Comparison of ENCODE assay signal across 9 mouse cellular contexts in the genomic region with DNA sequence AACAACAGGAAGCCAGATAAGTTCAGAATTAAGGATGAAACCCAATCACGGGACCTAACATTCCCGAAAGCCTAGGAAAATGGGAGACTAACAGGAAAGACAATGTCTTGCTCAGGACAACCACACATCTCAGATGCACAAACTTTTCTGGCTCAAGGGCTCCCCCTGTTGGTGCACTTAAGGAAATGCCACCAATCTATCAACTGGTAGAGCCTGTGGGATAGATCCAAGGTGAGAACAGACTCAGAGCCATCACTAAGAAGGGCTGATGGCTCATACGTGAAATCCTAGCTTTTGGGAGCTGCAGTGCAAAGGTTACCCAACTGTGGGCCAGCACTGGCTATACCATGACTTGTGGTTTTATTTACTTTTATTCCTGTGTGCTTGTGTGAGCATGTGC. TPM values are rescaled to one million over a fixed set of nuclear protein-coding genes. Genes with fewer than 3 reads are reported as not detected.
A peak's percentile ranks its signal among the peaks of the same experiment; 100 is the strongest.
DNase-seq lines count a peak whose midpoint lies in the region; ATAC-seq and TF ChIP-seq lines count a peak whose summit lies in the region.
"Had no signal": no experiment of that assay in that cellular context is flagged by ENCODE, and none has a peak within 500 bp of the region (broad histone marks: within the 10 kb centered on the region; RNA-seq: fewer than 3 reads in every experiment).

No protein-coding gene starts in this region.

- no peaks in the 10 kb centered on the region for H3K9me3 ChIP-seq in neural tube, embryonic 13.5 days

- H3K27me3 ChIP-seq in liver, adult 2 months (ENCODE audit: control insufficient read depth, insufficient read depth, low read length), result no peaks in the 10 kb centered on the region
- H3K27me3 ChIP-seq in neural tube, embryonic 13.5 days, result no peaks in the 10 kb centered on the region

- TF ChIP-seq CTCF in cortical plate, adult 2 months (IDR thresholded peaks at IDR 0.05; ENCODE audit: extremely low read depth, insufficient read depth, low read length), result peak; percentile 87
- TF ChIP-seq CTCF in liver, adult 2 months (IDR thresholded peaks at IDR 0.05; ENCODE audit: low read depth, low read length), result peak; percentile 53

- H3K4me1 ChIP-seq in cortical plate, adult 2 months (ENCODE audit: control insufficient read depth, insufficient read depth, low read length), result no peaks in the 10 kb centered on the region
- peaks cover 15% of the 10 kb centered on the region for H3K4me1 ChIP-seq in liver, adult 2 months (ENCODE audit: control insufficient read depth, insufficient read depth, low read length)
- no peaks in the 10 kb centered on the region for H3K4me1 ChIP-seq in neural tube, embryonic 13.5 days (replicated peaks)

- no peak for TF ChIP-seq POLR2A in cortical plate, adult 2 months (IDR thresholded peaks at IDR 0.05; ENCODE audit: extremely low read depth, insufficient read depth, low read length)
- TF ChIP-seq POLR2A in liver, adult 2 months (IDR thresholded peaks at IDR 0.05; ENCODE audit: extremely low read depth, insufficient read depth, low read length), result no peak

- no peak overlapping the region for H3K27ac ChIP-seq in cortical plate, adult 2 months (ENCODE audit: insufficient read depth, low read length)
- H3K27ac ChIP-seq in liver, adult 2 months (replicated peaks; ENCODE audit: insufficient read depth, low read depth, low read length), result peak overlapping the region; percentile 29
- H3K27ac ChIP-seq in neural tube, embryonic 13.5 days (replicated peaks), result no peak overlapping the region

- peak; percentile 65 for DNase-seq in A20 (ENCODE audit: low read depth, low spot score)
- DNase-seq in adipocyte (ENCODE audit: low spot score), result peak; percentile 97
- DNase-seq in kidney, adult 8-10 months, result peak; percentile 80 to 84
- DNase-seq in liver, adult 2 months (ENCODE audit: extremely low read depth, low read depth, low spot score), result peak; percentile 78
- DNase-seq in testis, postnatal 14 days (ENCODE audit: low spot score), result peak; percentile 53

- no peaks in the 10 kb centered on the region for H3K79me2 ChIP-seq in liver, adult 2 months (ENCODE audit: control insufficient read depth, insufficient read depth, low read length)

- H3K4me3 ChIP-seq in cortical plate, adult 2 months (ENCODE audit: insufficient read depth, low read length), result no peak overlapping the region
- H3K4me3 ChIP-seq in liver, adult 2 months (ENCODE audit: insufficient read depth, low read depth, low read length), result no peak overlapping the region
- H3K4me3 ChIP-seq in neural tube, embryonic 13.5 days, result no peak overlapping the region

- ATAC-seq in granulocyte monocyte progenitor cell, adult 5-6 weeks (replicated peaks; ENCODE audit: poor library complexity, severe bottlenecking), result peak; percentile 52; the same call in 1 of the 2 replicates
- ATAC-seq in neural tube, embryonic 13.5 days (ENCODE audit: low read depth), result 0 out of 2 replicates have a peak, but pooled peaks have one; percentile 61

- no peak overlapping the region for H3K9ac ChIP-seq in liver, adult 2 months (ENCODE audit: low read depth, low read length)
- no peak overlapping the region for H3K9ac ChIP-seq in neural tube, embryonic 13.5 days

- 0% methylated on average over 3 of the region's 3 CpGs for WGBS in liver, adult 2 months
- 22% methylated on average over 3 of the region's 3 CpGs for WGBS in neural tube, embryonic 13.5 days

- H3K4me2 ChIP-seq in neural tube, embryonic 13.5 days, result no peak overlapping the region

- no peaks in the 10 kb centered on the region for H3K36me3 ChIP-seq in liver, adult 2 months (ENCODE audit: control insufficient read depth, insufficient read depth, low read length)
- peaks cover 29% of the 10 kb centered on the region for H3K36me3 ChIP-seq in neural tube, embryonic 13.5 days

RNA-seq across cellular contexts. Expression of gene Pola2, which starts 7.3 kb away (rescaled TPM):
- polyA plus RNA-seq in cortical plate, adult 2 months (2012; rRNA removed), result 11.7 and 12.9 TPM in 2 replicates
- total RNA-seq in granulocyte monocyte progenitor cell, adult 5-6 weeks (2014; fragmentation: Nextera tagmentation), result 122 and 129 TPM in 2 replicates
- 56.9 and 64.9 TPM in 2 replicates for total RNA-seq in granulocyte monocyte progenitor cell, adult 5-6 weeks (2017)
- total RNA-seq in liver, adult 2 months (2014; rRNA removed), result 6.7 and 8.3 TPM in 2 replicates
- 10.5 and 14.3 TPM in 2 replicates for polyA plus RNA-seq in liver, adult 2 months (2012; rRNA removed)
- 20.8 and 24.8 TPM in 2 replicates for polyA plus RNA-seq in neural tube, embryonic 13.5 days (2015; fragmentation: Nextera tagmentation; extraction: Ambion mirVana)

RNA-seq across cellular contexts. Expression of gene Slc22a20, which starts 29.3 kb away (rescaled TPM):
- polyA plus RNA-seq in cortical plate, adult 2 months (2012; rRNA removed), result not detected in 2 replicates
- not detected in 2 replicates for total RNA-seq in granulocyte monocyte progenitor cell, adult 5-6 weeks (2014; fragmentation: Nextera tagmentation)
- not detected in 2 replicates for total RNA-seq in granulocyte monocyte progenitor cell, adult 5-6 weeks (2017)
- not detected in 2 replicates for total RNA-seq in liver, adult 2 months (2014; rRNA removed)
- not detected in 2 replicates for polyA plus RNA-seq in liver, adult 2 months (2012; rRNA removed)
- not detected in 2 replicates for polyA plus RNA-seq in neural tube, embryonic 13.5 days (2015; fragmentation: Nextera tagmentation; extraction: Ambion mirVana)
- total RNA-seq: gastrocnemius, adult 8-10 months had no signal

RNA-seq across cellular contexts. Expression of gene Cdc42ep2, which starts 32.1 kb away (rescaled TPM):
- polyA plus RNA-seq in cortical plate, adult 2 months (2012; rRNA removed), result 12.6 and 16.4 TPM in 2 replicates
- total RNA-seq in granulocyte monocyte progenitor cell, adult 5-6 weeks (2014; fragmentation: Nextera tagmentation), result 0.23 TPM in 1 of 2 replicates, not detected in the other
- total RNA-seq in granulocyte monocyte progenitor cell, adult 5-6 weeks (2017), result not detected in 2 replicates
- total RNA-seq in liver, adult 2 months (2014; rRNA removed), result 1.7 and 2.1 TPM in 2 replicates
- polyA plus RNA-seq in liver, adult 2 months (2012; rRNA removed), result 2.1 and 2.4 TPM in 2 replicates
- polyA plus RNA-seq in neural tube, embryonic 13.5 days (2015; fragmentation: Nextera tagmentation; extraction: Ambion mirVana), result 11.8 and 13.5 TPM in 2 replicates

RNA-seq across cellular contexts. Expression of gene Dpf2, which starts 43.9 kb away (rescaled TPM):
- 96.2 and 99.0 TPM in 2 replicates for polyA plus RNA-seq in cortical plate, adult 2 months (2012; rRNA removed)
- total RNA-seq in granulocyte monocyte progenitor cell, adult 5-6 weeks (2014; fragmentation: Nextera tagmentation), result 97.3 and 126 TPM in 2 replicates
- total RNA-seq in granulocyte monocyte progenitor cell, adult 5-6 weeks (2017), result 62.7 and 108 TPM in 2 replicates
- 10.3 and 10.7 TPM in 2 replicates for total RNA-seq in liver, adult 2 months (2014; rRNA removed)
- 28.8 and 40.0 TPM in 2 replicates for polyA plus RNA-seq in liver, adult 2 months (2012; rRNA removed)
- polyA plus RNA-seq in neural tube, embryonic 13.5 days (2015; fragmentation: Nextera tagmentation; extraction: Ambion mirVana), result 117 and 135 TPM in 2 replicates

RNA-seq across cellular contexts. Expression of gene Capn1, which starts 59.0 kb away (rescaled TPM):
- 18.5 and 20.1 TPM in 2 replicates for polyA plus RNA-seq in cortical plate, adult 2 months (2012; rRNA removed)
- total RNA-seq in granulocyte monocyte progenitor cell, adult 5-6 weeks (2014; fragmentation: Nextera tagmentation), result 35.2 and 38.6 TPM in 2 replicates
- total RNA-seq in granulocyte monocyte progenitor cell, adult 5-6 weeks (2017), result 32.2 and 37.7 TPM in 2 replicates
- total RNA-seq in liver, adult 2 months (2014; rRNA removed), result 8.0 and 9.9 TPM in 2 replicates
- 10.6 and 12.7 TPM in 2 replicates for polyA plus RNA-seq in liver, adult 2 months (2012; rRNA removed)
- 6.9 and 7.5 TPM in 2 replicates for polyA plus RNA-seq in neural tube, embryonic 13.5 days (2015; fragmentation: Nextera tagmentation; extraction: Ambion mirVana)
